Mouse (Mus musculus) intestine, embryonic 14.5 days (tissue): Measurements from ENCODE around the gene Pbx1. TPM values are rescaled to one million over a fixed set of nuclear protein-coding genes. Genes with fewer than 3 reads are reported as not detected.

Source experiments
- ATAC-seq: fragments of 200-750 bp; cut with Nextera tagmentation; replicated peaks from 2 replicates; pipeline ENCODE4 v1.8.0; 2017; ENCODE audit warnings: low read depth, moderate number of reproducible peaks, moderate TSS enrichment, moderate library complexity; ENCODE audit not compliant: low FRiP score, low TSS enrichment
- DNase-seq: peaks from one replicate; pipeline ENCODE4 v3.0.0-alpha.2; 2018; ENCODE audit warnings: low spot score
- H3K27ac ChIP-seq: fragments of 300-500 bp; sonication (generic); 2 replicates; pipeline ENCODE4 v1.5.1; 2014; ENCODE audit warnings: low read depth, mild to moderate bottlenecking, control low read depth
- H3K27me3 ChIP-seq: fragments of 300-500 bp; sonication (generic); replicated peaks from 2 replicates; pipeline ENCODE4 v1.6.1; 2014; ENCODE audit warnings: low read length, control low read depth; ENCODE audit not compliant: control insufficient read depth, insufficient read depth
- H3K36me3 ChIP-seq: fragments of 300-500 bp; sonication (generic); 2 replicates; pipeline ENCODE4 v1.6.1; 2014; ENCODE audit warnings: low read length, control low read depth; ENCODE audit not compliant: control insufficient read depth, insufficient read depth
- H3K4me1 ChIP-seq: fragments of 300-500 bp; sonication (generic); replicated peaks from 2 replicates; pipeline ENCODE4 v1.6.1; 2014; ENCODE audit warnings: low read length, control low read depth, mixed read lengths; ENCODE audit not compliant: control insufficient read depth, insufficient read depth
- H3K4me2 ChIP-seq: fragments of 300-500 bp; sonication (generic); 2 replicates; pipeline ENCODE4 v1.6.1; 2014; ENCODE audit warnings: low read length
- H3K4me3 ChIP-seq: fragments of 300-500 bp; sonication (generic); 2 replicates; pipeline ENCODE4 v1.5.1; 2014; ENCODE audit warnings: low read depth, low read length, control low read depth, mixed read lengths
- H3K9ac ChIP-seq: fragments of 300-500 bp; sonication (generic); 2 replicates; pipeline ENCODE4 v1.6.1; 2014; ENCODE audit warnings: mild to moderate bottlenecking, low read length
- H3K9me3 ChIP-seq: fragments of 300-500 bp; sonication (generic); 2 replicates; pipeline ENCODE4 v1.6.1; 2016; ENCODE audit warnings: low read length, control low read depth; ENCODE audit not compliant: control insufficient read depth
- WGBS: fragments of 180-500 bp; shearing (Covaris S2); extraction: QIAGEN DNeasy Blood & Tissue Kit; methylation state at CpG from one replicate; pipeline ENCODE4 v1.1.7; 2014; 5-methylcytosine and 5-hydroxymethylcytosine counted together
- polyA plus RNA-seq: library from polyadenylated mRNA; unstranded; fragments of >200 nt; fragmentation: Nextera tagmentation; extraction: Ambion mirVana; gene quantifications from 2 replicates; pipeline ENCODE4 v1.2.1, GENCODE M21; 2014

Gene Pbx1
- polyA plus RNA-seq, 1 experiment from 2014 or later, result 37.3 TPM

- 0 out of 2 replicates have a peak overlapping the region, but pooled peaks have one; percentile 33 for H3K27ac ChIP-seq
- H3K27me3 ChIP-seq, result no peaks in the 10 kb centered on the region
- peaks cover 31% of the 10 kb centered on the region for H3K4me1 ChIP-seq
- no peak overlapping the region for H3K4me3 ChIP-seq
- WGBS, result 26% methylated on average over 4 of the region's 4 CpGs
- DNase-seq (no peak), ATAC-seq (peak; percentile 68)
- H3K9me3 ChIP-seq, result no peaks in the 10 kb centered on the region
- H3K4me2 ChIP-seq, result no peak overlapping the region
- no peak overlapping the region for H3K9ac ChIP-seq
- no peaks in the 10 kb centered on the region for H3K36me3 ChIP-seq
Measured at GRCm38 (mm10) chr1:168230134-168230533, 201.9 kb downstream of the Pbx1 start.

- H3K4me2 ChIP-seq, result no peak overlapping the region
- ATAC-seq, result no peak
- 80% methylated on average over 6 of the region's 6 CpGs for WGBS
- H3K9me3 ChIP-seq, result no peaks in the 10 kb centered on the region
- no peaks in the 10 kb centered on the region for H3K36me3 ChIP-seq
- H3K4me1 ChIP-seq, result peaks cover 31% of the 10 kb centered on the region
- no peak overlapping the region for H3K9ac ChIP-seq
- no peak overlapping the region for H3K4me3 ChIP-seq
- H3K27ac ChIP-seq, result no peak overlapping the region
- no peaks in the 10 kb centered on the region for H3K27me3 ChIP-seq
- no peak for DNase-seq
Measured at GRCm38 (mm10) chr1:168228756-168229526, 203.1 kb downstream of the Pbx1 start.

- no peak overlapping the region for H3K4me2 ChIP-seq
- ATAC-seq (no peak), DNase-seq (no peak)
- no peak overlapping the region for H3K27ac ChIP-seq
- H3K4me3 ChIP-seq, result no peak overlapping the region
- H3K9me3 ChIP-seq, result no peaks in the 10 kb centered on the region
- H3K36me3 ChIP-seq, result no peaks in the 10 kb centered on the region
- H3K27me3 ChIP-seq, result no peaks in the 10 kb centered on the region
- 51% methylated on average over 6 of the region's 6 CpGs for WGBS
- H3K4me1 ChIP-seq, result peaks cover 34% of the 10 kb centered on the region
- no peak overlapping the region for H3K9ac ChIP-seq
Measured at GRCm38 (mm10) chr1:168226150-168226549, 205.9 kb downstream of the Pbx1 start.

- H3K27me3 ChIP-seq, result no peaks in the 10 kb centered on the region
- ATAC-seq, result no peak
- peaks cover 33% of the 10 kb centered on the region for H3K4me1 ChIP-seq
- no peak overlapping the region for H3K9ac ChIP-seq
- WGBS, result 86% methylated on average over 7 of the region's 7 CpGs
- no peak overlapping the region for H3K27ac ChIP-seq
- no peaks in the 10 kb centered on the region for H3K9me3 ChIP-seq
- no peaks in the 10 kb centered on the region for H3K36me3 ChIP-seq
- no peak overlapping the region for H3K4me2 ChIP-seq
- H3K4me3 ChIP-seq, result no peak overlapping the region
- DNase-seq, result no peak
Measured at GRCm38 (mm10) chr1:168225595-168226127, 206.4 kb downstream of the Pbx1 start.

- 83% methylated on average over 5 of the region's 5 CpGs for WGBS
- Histone ChIP-seq H3K4me3 (no peak overlapping the region), H3K4me2 (no peak overlapping the region), H3K36me3 (no peaks in the 10 kb centered on the region), H3K27me3 (no peaks in the 10 kb centered on the region), H3K9me3 (no peaks in the 10 kb centered on the region), H3K27ac (no peak overlapping the region), H3K4me1 (peaks cover 32% of the 10 kb centered on the region), H3K9ac (no peak overlapping the region)
- DNase-seq, result no peak
- no peak for ATAC-seq
Measured at GRCm38 (mm10) chr1:168224218-168224617, 207.9 kb downstream of the Pbx1 start.

GRCm38 (mm10) chr1:168222794-168223193 lies 209.3 kb downstream of the Pbx1 start:
- no peaks in the 10 kb centered on the region for H3K36me3 ChIP-seq
- no peak overlapping the region for H3K9ac ChIP-seq
- no peak overlapping the region for H3K4me2 ChIP-seq
- peaks cover 32% of the 10 kb centered on the region for H3K4me1 ChIP-seq
- no peaks in the 10 kb centered on the region for H3K9me3 ChIP-seq
- 93% methylated on average over 7 of the region's 7 CpGs for WGBS
- H3K27ac ChIP-seq, result no peak overlapping the region
- no peak for DNase-seq
- no peak overlapping the region for H3K4me3 ChIP-seq
- no peak for ATAC-seq
- H3K27me3 ChIP-seq, result no peaks in the 10 kb centered on the region

GRCm38 (mm10) chr1:168221071-168221521 lies 211.0 kb downstream of the Pbx1 start:
- Histone ChIP-seq H3K9ac (no peak overlapping the region), H3K4me1 (peaks cover 33% of the 10 kb centered on the region), H3K4me3 (no peak overlapping the region), H3K36me3 (no peaks in the 10 kb centered on the region), H3K4me2 (no peak overlapping the region), H3K27ac (no peak overlapping the region), H3K27me3 (no peaks in the 10 kb centered on the region), H3K9me3 (no peaks in the 10 kb centered on the region)
- DNase-seq, result no peak
- 70% methylated on average over 14 of the region's 14 CpGs for WGBS
- no peak for ATAC-seq

- WGBS, result 68% methylated on average over 17 of the region's 17 CpGs
- Histone ChIP-seq H3K4me1 (peaks cover 41% of the 10 kb centered on the region), H3K4me2 (no peak overlapping the region), H3K36me3 (no peaks in the 10 kb centered on the region), H3K27ac (peak overlapping the region; percentile 34; the same call in 1 of the 2 replicates), H3K9ac (no peak overlapping the region), H3K4me3 (no peak overlapping the region), H3K9me3 (no peaks in the 10 kb centered on the region), H3K27me3 (no peaks in the 10 kb centered on the region)
- ATAC-seq (no peak), DNase-seq (no peak)
Measured at GRCm38 (mm10) chr1:168215896-168216747, 215.9 kb downstream of the Pbx1 start.
